Mouse (Mus musculus) urinary bladder, adult 2 months (tissue): ENCODE results near the gene Maco1. TPM values are rescaled to one million over a fixed set of nuclear protein-coding genes. Genes with fewer than 3 reads are reported as not detected.

Experiments
- DNase-seq: peaks from one replicate; pipeline ENCODE4 v3.0.0; 2022; ENCODE audit warnings: low spot score
- polyA plus RNA-seq: library from polyadenylated mRNA; depleted of rRNA; stranded (reverse); fragments of >200 nt; gene quantifications from 2 replicates; pipeline ENCODE4 v1.2.3, GENCODE M21; 2012

The Maco1 gene
- polyA plus RNA-seq, 1 experiment, result 35.6 TPM

- no peak for DNase-seq
These were observed 80.1 kb downstream of the Maco1 start for GRCm38 (mm10) chr4:134772805-134773674.

- no peak for DNase-seq
These were observed 83.3 kb downstream of the Maco1 start for GRCm38 (mm10) chr4:134769891-134770290.

GRCm38 (mm10) chr4:134769081-134769811 lies 83.9 kb downstream of the Maco1 start:
- DNase-seq, result no peak

GRCm38 (mm10) chr4:134768226-134768888 lies 84.8 kb downstream of the Maco1 start:
- DNase-seq, result no peak

- peak; percentile 83 for DNase-seq
These were observed 85.5 kb downstream of the Maco1 start, which contains the start of gene Ldlrap1 for GRCm38 (mm10) chr4:134767426-134768225. Ldlrap1 (minus strand) TSS chr4:134768024.

- DNase-seq, result no peak
These were observed 86.2 kb downstream of the Maco1 start for GRCm38 (mm10) chr4:134766904-134767425.

- no peak for DNase-seq
These were observed 86.9 kb downstream of the Maco1 start for GRCm38 (mm10) chr4:134766277-134766676.

- DNase-seq, result no peak
These were observed 88.8 kb downstream of the Maco1 start for GRCm38 (mm10) chr4:134764333-134764732.

- no peak for DNase-seq
These were observed 90.8 kb downstream of the Maco1 start for GRCm38 (mm10) chr4:134762360-134762759.

GRCm38 (mm10) chr4:134760793-134761201 lies 92.3 kb downstream of the Maco1 start:
- DNase-seq, result no peak

- no peak for DNase-seq
These were observed 92.9 kb downstream of the Maco1 start for GRCm38 (mm10) chr4:134760281-134760680.

- no peak for DNase-seq
These were observed 93.6 kb downstream of the Maco1 start for GRCm38 (mm10) chr4:134759564-134759963.

- no peak for DNase-seq
These were observed 94.2 kb downstream of the Maco1 start for GRCm38 (mm10) chr4:134758922-134759321.

GRCm38 (mm10) chr4:134758367-134758766 lies 94.8 kb downstream of the Maco1 start:
- no peak for DNase-seq

GRCm38 (mm10) chr4:134756953-134757352 lies 96.2 kb downstream of the Maco1 start:
- no peak for DNase-seq

- no peak for DNase-seq
These were observed 98.2 kb downstream of the Maco1 start for GRCm38 (mm10) chr4:134754941-134755340.

- DNase-seq, result no peak
These were observed 98.8 kb downstream of the Maco1 start for GRCm38 (mm10) chr4:134754371-134754770.

GRCm38 (mm10) chr4:134753516-134754261 lies 99.5 kb downstream of the Maco1 start:
- no peak for DNase-seq

- DNase-seq, result no peak
These were observed 100.2 kb downstream of the Maco1 start for GRCm38 (mm10) chr4:134752911-134753426.
